Mouse (Mus musculus): ENCODE results near the gene Gm21060. TPM values are rescaled to one million over a fixed set of nuclear protein-coding genes. Genes with fewer than 3 reads are reported as not detected.

Gene Gm21060
- polyA plus RNA-seq (2014; fragmentation: Illumina TruSeq; extraction: RNeasy Lipid Tissue Mini Kit (QIAGEN cat#74804); ENCODE audit: low read depth, low replicate concordance), result not detected

GRCm38 (mm10) chr19:61296969-61297368, at the start of gene Gm21060:
Gm21060 (minus strand) TSS chr19:61297069.

Other genes starting within 250 kb of the Gm21060 start
- 288 TPM for gene Zfp950, start 156.2 kb downstream of the Gm21060 start, polyA plus RNA-seq (2014; fragmentation: Illumina TruSeq; extraction: RNeasy Lipid Tissue Mini Kit (QIAGEN cat#74804); ENCODE audit: low read depth, low replicate concordance)
- gene Gm7102, start 120.8 kb downstream of the Gm21060 start, polyA plus RNA-seq (2014; fragmentation: Illumina TruSeq; extraction: RNeasy Lipid Tissue Mini Kit (QIAGEN cat#74804); ENCODE audit: low read depth, low replicate concordance), result not detected
- not detected for gene Gm6020, start 113.2 kb downstream of the Gm21060 start, polyA plus RNA-seq (2014; fragmentation: Illumina TruSeq; extraction: RNeasy Lipid Tissue Mini Kit (QIAGEN cat#74804); ENCODE audit: low read depth, low replicate concordance)
- gene Csf2ra, start 68.6 kb downstream of the Gm21060 start, polyA plus RNA-seq (2014; fragmentation: Illumina TruSeq; extraction: RNeasy Lipid Tissue Mini Kit (QIAGEN cat#74804); ENCODE audit: low read depth, low replicate concordance), result 2.5 TPM

All from sigmoid colon, adult 10 weeks (tissue).